Mouse (Mus musculus) B cell, adult 67 days (primary cell): Measurements from ENCODE around the gene Bbs9. TPM values are rescaled to one million over a fixed set of nuclear protein-coding genes. Genes with fewer than 3 reads are reported as not detected.

Experiments used
- total RNA-seq, 2 experiments: library from RNA; stranded (reverse); gene quantifications; 4 replicates each; pipeline ENCODE4 v1.2.4; 2023

Bbs9 gene
- 10 to 100 TPM; 29.6 to 32.0 TPM for total RNA-seq

GRCm38 (mm10) chr9:22475424-22475868 is at the start of gene Bbs9:
Gene Bbs9 (plus strand): TSS chr9:22475715.

GRCm38 (mm10) chr9:22453990-22454389 is 21.5 kb upstream of the Bbs9 start, which contains the start of gene Gm17545:
Gene Gm17545 (plus strand): TSS chr9:22454290.

GRCm38 (mm10) chr9:22469643-22470042 is 5.9 kb upstream of the Bbs9 start, which contains the start of gene Rp9:
Gene Rp9 (minus strand): TSS chr9:22469743.

Other genes starting within 250 kb of the Bbs9 start
- gene Zfp599, start 215.8 kb upstream of the Bbs9 start, total RNA-seq = 1 to 10 TPM; 2.1 to 3.4 TPM
- gene Zfp810, start 168.1 kb upstream of the Bbs9 start, total RNA-seq = 10 to 100 TPM; 15.6 to 21.3 TPM
- under 1 TPM; 0.71 to 0.84 TPM for gene Anln, start 86.5 kb upstream of the Bbs9 start, total RNA-seq
- gene 9530077C05Rik, start 64.2 kb upstream of the Bbs9 start, total RNA-seq = 1 to 10 TPM; 1.4 to 2.5 TPM
- not detected for gene Gm17545, start 21.4 kb upstream of the Bbs9 start, total RNA-seq
- 10 to 100 TPM; 88.1 to 88.6 TPM for gene Rp9, start 6.0 kb upstream of the Bbs9 start, total RNA-seq